Mouse (Mus musculus): ENCODE measurements around the gene Pdgfb.

DNA sequence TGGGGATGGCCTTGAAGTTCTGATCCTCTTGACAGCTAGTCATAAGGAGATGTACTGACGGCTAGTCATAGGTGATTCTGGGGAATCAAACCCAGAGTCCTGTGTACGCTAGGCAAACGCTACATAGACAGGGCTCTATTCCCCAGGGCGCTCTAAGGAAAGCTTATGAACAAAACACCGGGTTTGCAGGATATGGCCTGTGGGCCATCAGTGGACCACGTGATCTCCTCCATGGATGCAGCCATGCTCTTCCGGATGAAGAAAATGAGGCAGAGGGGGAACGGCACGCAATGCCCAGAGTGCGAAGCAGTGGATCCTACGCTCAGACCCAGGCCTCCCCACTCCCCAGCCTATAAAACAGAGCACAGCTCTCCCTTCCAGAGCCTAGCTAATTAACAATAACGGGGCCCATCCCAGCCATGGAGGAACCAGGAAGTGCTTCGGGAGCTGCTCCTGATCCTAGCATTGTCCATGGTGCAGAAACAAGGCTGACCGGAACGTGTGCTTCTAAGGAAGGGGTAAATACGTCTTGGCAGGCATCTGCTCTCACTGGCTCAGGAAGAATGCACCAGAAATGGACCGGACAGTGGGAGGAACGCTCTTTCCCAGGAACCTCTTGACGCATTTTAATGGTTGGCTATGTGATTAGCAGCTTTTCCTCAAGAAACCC is 36.5 kb upstream of the Pdgfb start:
- no peak for TF ChIP-seq CTCF (IDR thresholded peaks at IDR 0.05; ENCODE audit: extremely low read depth, insufficient read length, insufficient replicate concordance, low read depth, low read length)
- TF ChIP-seq POLR2A (IDR thresholded peaks at IDR 0.05; ENCODE audit: low read depth, low read length), result no peak

All from small intestine, adult 2 months (tissue).